Mouse (Mus musculus): Measurements from ENCODE around the gene Lmf1.

DNA sequence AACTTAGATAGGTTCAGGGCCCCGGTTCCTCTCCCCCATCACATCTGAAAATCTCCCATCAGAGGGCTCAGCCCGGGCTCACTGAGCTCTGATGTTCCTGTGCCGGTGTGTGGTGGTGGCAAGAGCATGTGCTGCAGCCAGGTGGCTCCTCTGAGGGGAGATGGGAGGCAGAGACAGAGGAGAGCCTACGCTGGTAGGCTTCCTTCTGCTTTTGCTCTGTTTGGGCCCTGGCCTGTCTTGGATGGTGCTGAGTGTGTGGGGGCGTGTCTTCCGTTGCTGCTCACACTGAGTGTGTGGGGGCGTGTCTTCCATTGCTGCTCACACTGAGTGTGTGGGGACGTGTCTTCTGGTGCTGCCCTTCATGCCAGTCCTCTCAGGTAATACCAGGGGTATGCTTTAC is 23.5 kb downstream of the Lmf1 start:
- TF ChIP-seq EP300 (optimal IDR thresholded peaks at IDR 0.05) (no peak), CTCF (IDR thresholded peaks at IDR 0.05; ENCODE audit: low read depth) (no peak)

Measured in stomach, postnatal 0 days (tissue).